Mouse (Mus musculus): ENCODE results near the gene Tex12.

Tex12 gene

GRCm38 (mm10) chr9:50561145-50561917, at the start of gene Tex12:
Gene Tex12 (minus strand): TSS chr9:50561325.
- DNase-seq (ENCODE audit: low spot score in 2 of 2): no peak

DNA sequence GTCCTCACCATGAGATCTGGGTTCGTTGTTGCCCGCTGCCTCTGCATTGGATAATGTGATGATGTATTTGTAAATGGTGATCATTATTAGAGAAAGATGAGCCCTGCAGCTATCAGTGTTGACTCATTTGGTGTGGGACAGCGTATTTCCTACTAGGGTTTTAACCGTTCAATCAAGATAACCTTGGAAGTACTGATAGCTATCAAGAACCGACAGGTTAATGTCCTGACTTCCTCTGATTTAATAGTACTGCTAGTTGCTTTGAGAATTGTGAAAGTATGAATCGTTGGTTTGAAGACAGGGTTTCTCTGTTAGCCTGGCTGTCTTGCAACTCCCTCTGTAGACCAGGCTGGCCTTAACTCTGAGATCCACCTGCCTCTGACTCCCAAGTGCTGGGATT, 43.2 kb upstream of the Tex12 start:
- no peak for DNase-seq (ENCODE audit: low spot score in 2 of 2)

DNA sequence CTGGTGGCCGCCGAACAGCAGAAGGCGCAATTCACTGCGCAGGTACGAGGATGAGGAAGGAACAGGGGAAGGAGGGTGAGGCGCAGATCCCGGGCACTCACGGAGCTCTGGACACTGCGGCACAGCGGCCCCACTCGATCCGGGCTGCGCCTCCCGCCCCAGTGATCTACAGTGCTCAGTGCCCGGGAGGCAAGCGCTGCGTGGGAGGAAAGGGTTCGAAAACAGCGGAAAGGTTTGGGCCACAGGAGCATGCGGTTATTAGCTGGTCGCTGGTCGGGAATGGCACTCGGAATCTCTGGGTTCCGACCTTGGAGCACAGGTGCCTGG, 42.8 kb upstream of the Tex12 start:
- no peak for DNase-seq (ENCODE audit: low spot score in 2 of 2)

DNA sequence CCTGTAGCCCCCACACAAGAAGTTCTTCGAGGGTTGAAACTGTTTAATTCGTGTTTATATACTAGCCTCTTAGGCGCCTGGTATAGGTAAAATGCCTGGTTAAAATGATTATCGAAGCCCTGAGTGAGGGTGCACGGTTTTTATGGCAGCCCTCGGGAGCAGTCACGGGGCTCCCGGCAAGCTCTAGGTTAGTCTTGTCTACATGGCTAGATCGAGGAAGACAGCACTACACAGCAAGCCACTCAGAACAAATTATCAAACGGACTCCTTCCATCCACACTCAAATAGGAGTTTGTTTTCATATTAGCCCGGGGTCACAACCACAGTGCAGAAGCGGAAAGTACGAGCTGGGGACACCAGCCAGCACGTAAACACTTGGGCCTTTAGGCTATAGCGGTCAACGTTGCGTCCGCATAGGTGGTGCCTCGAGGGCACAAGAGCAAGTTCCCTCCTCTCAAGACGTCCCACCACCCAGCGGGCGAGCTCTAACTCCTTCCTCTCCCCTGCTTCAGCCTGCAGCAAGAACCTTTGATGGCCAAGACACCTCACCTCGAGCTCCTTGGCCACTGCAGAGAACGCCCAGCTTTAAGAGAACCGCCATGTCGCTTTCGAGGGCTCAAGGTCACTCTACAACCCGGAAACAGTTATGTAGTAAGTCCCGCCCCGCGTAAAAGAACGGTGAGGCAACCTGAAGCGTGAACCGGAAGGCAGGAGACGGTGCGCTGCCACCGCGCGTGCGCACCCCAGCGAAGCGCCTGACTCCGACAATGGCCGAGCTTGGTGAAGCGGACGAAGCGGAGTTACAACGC, 42.3 kb upstream of the Tex12 start, which contains the start of the genes Sdhd and Timm8b:
Gene Sdhd, minus strand, starts transcription at position 624 of the 809 bp plus-strand sequence.
Gene Timm8b, plus strand, starts transcription at position 722 of the 809 bp plus-strand sequence.
- peak; percentile 97 to 98 for DNase-seq (ENCODE audit: low spot score in 2 of 2)

- no peak for DNase-seq (ENCODE audit: low spot score in 2 of 2)
Observed at GRCm38 (mm10) chr9:50602055-50602845, 41.1 kb upstream of the Tex12 start.

- DNase-seq (ENCODE audit: low spot score in 2 of 2): no peak
Observed at GRCm38 (mm10) chr9:50601536-50601935, 40.4 kb upstream of the Tex12 start.

- no peak for DNase-seq (ENCODE audit: low spot score in 2 of 2)
Observed at GRCm38 (mm10) chr9:50596973-50597372, 35.8 kb upstream of the Tex12 start.

GRCm38 (mm10) chr9:50594794-50595417, 33.8 kb upstream of the Tex12 start:
- DNase-seq (ENCODE audit: low spot score in 2 of 2): no peak

DNA sequence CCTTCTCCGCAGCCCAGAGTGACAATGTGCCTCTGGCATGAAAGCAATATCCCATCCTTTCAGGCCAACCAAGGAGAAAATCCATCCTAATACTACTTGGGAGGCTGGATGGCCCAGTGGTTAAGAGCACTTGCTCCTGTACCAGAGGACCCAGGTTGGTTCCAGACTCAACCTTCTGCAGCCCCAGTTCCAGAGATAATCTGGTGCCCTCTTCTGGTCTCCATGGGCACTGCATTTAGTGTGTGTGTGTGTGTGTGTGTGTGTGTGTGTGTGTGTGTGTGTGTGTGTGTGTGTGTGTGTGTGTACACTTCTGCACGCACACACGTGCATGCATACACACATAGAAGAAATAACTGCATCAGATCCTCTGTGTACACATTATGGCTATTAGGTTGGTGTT, 32.4 kb upstream of the Tex12 start:
- no peak for DNase-seq (ENCODE audit: low spot score in 2 of 2)

- no peak for DNase-seq (ENCODE audit: low spot score in 2 of 2)
Observed at GRCm38 (mm10) chr9:50592955-50593354, 31.8 kb upstream of the Tex12 start.

DNA sequence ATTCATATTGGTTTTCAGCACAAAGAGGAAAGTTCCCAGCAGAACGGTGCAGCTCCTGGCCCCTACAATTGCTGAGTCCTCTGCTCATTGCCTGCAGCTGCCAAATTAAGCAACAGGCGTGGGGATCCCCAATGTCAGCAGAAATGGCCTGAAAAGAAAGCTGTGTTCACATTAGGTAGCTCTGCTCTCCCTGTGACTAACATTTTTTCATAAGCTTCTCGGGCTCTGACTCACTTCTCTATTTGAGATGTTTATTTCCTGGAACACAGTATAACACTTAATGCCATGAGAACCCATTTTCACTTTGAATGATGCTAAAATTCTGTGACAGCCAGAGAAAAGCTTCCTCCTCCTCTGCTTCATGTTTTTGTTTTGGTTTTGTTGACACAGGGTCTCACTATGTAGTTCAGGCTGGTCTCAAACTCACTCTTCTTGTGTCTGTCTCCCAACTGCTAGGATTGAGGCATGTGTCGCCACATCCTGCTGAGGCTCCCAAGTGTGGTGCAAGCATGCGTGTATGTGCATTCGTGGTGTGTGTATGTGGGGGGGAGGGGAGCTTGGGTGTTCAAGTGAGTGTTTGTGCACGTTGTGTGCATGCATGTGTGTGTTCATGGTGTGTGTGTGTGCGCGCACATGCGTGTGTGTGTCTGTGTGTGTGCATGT, 29.9 kb upstream of the Tex12 start:
- DNase-seq (ENCODE audit: low spot score in 2 of 2): no peak

- DNase-seq (ENCODE audit: low spot score in 2 of 2): no peak
Observed at GRCm38 (mm10) chr9:50586955-50587354, 25.8 kb upstream of the Tex12 start.

DNA sequence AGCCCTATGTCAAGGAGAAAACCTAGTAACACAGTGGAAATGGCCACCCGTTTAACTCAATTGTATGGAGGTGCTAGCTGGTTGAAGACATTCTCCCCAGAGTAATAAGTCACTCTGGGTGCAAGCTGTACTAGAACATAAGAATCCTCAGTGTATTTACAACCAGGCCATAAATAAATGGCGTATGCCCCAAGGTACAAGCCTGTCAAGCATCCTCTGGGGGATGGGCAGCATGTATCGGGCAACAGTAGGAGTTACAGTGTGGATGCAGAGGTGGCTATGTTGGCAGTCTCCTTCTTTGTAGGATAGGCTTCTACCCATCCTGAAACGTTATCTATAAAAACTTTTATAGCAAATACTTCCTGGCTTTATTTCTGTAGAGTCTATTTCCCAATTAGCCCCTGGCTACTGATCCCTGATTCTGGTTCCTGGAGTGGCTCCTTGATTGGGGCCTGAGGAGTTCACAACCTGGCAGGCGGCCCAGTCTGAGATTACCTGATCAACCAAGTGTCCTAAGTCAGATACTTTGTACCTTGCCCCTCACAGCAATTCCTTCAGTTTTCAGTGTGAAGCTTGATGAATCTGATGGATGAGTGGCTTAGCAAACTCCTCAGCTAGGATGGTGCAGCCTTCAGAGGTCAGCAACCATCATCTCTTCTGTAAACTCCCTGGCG, 24.2 kb upstream of the Tex12 start:
- no peak for DNase-seq (ENCODE audit: low spot score in 2 of 2)

GRCm38 (mm10) chr9:50580370-50580769, 19.2 kb upstream of the Tex12 start:
- DNase-seq (ENCODE audit: low spot score in 2 of 2): no peak

DNA sequence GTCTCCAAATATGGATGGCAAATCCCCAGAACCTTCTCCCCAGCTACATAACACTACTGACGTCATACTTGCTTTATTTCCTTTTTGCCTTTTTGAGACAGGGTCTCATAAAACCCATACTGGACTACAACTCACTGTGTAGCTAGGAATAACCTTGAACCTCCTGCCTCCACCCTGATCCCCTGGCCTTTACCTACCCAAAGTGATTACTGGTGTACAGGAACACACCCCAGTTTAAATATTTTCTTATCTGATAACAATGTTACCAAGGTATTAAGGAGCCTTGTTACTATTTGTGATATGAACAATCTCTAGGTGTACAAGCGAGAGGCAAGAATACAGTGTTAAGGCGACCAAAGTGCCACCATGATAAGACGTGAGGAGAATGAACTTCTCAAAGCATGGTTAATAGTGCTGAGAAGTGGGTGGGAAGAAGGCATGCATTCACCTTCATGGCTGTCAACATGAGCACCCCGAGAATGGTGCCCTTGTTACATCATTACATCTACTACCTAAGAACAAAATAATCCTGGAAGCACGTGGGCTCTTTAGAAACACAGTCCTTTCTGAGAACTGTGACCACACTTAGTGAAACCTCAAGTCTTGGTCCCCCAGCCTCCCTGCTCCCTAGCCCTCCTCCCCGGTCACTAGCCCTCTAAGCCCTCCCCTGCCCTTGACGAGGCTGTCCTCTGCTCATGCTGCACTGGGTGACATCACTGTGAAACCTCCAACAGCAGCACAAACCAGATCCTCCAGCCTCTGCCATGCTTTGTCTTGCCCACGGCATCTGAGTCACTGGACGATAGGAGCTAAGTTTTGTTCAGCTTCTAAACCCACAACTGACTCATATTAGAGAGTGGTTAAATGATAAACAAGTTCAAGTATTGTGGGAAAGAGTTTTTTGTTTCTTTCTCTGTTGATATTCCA, 8.7 kb upstream of the Tex12 start:
- DNase-seq (ENCODE audit: low spot score in 2 of 2): no peak

DNA sequence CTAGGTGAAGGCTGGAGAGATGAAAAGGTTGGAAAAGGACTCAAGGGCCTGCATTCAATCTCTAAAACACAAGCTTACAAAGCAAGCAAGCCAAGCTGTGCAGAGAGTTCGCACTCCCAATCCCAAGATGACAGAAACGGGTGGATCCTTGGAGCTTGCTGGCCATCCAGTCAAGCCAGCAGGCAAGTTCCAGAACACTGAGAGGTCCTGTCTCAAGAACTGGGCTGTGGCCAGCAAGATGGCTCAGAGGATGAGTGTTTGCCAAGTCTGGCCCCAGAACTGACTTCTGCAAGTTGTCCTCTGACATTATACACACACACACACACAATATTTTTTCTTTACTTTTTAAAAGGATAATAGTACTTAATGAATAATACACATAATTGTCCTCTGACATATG, 6.8 kb upstream of the Tex12 start:
- no peak for DNase-seq (ENCODE audit: low spot score in 2 of 2)

DNA sequence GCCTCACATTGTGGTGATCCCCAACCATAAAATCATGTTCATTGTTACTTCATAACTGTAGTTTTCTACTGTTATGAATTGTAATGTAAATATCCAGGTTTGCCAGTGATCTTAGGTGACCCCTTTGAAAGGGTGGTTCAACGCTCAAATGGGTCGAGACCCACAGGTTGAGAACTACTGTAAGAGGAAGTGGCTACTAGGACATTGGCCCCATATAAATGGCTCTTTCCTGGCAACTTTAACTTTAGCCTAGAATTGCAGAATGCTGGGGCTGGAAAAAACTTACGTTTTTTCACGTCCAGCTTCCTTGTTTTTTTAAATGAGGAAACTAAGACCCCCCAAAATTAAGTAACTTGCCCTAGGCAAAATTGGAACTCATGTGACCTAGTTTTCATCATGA, 6.2 kb upstream of the Tex12 start:
- no peak for DNase-seq (ENCODE audit: low spot score in 2 of 2)

- no peak for DNase-seq (ENCODE audit: low spot score in 2 of 2)
Observed at GRCm38 (mm10) chr9:50565940-50566339, 4.8 kb upstream of the Tex12 start.

- no peak for DNase-seq (ENCODE audit: low spot score in 2 of 2)
Observed at GRCm38 (mm10) chr9:50565173-50565572, 4.0 kb upstream of the Tex12 start.

GRCm38 (mm10) chr9:50561918-50562360, 814 bp upstream of the Tex12 start:
- no peak for DNase-seq (ENCODE audit: low spot score in 2 of 2)
